In genomic region chr1:78532184-78532800, GRCm38 (mm10) we compare ENCODE assay signal across 13 mouse cellular contexts. TPM values are rescaled to one million over a fixed set of nuclear protein-coding genes. Genes with fewer than 3 reads are reported as not detected.
DNase-seq lines count a peak whose midpoint lies in the region; ATAC-seq and TF ChIP-seq lines count a peak whose summit lies in the region.
"Had no signal": no experiment of that assay in that cellular context is flagged by ENCODE, and none has a peak within 500 bp of the region (broad histone marks: within the 10 kb centered on the region; RNA-seq: fewer than 3 reads in every experiment).

No protein-coding gene starts in this region.

- H3K4me3 ChIP-seq in testis, adult 2 months (ENCODE audit: control insufficient read depth, low read depth, low read length), result peak overlapping the region; percentile 21
- H3K4me3 ChIP-seq: intestine, embryonic 15.5 days; liver, embryonic 13.5 days had no signal

- TF ChIP-seq POLR2A in testis, adult 2 months (IDR thresholded peaks at IDR 0.05; ENCODE audit: control insufficient read depth, low read depth, low read length), result no peak

- no peak overlapping the region for H3K27ac ChIP-seq in testis, adult 2 months (ENCODE audit: control insufficient read depth, insufficient read depth, low read depth, low read length)
- H3K27ac ChIP-seq: intestine, embryonic 15.5 days; liver, embryonic 13.5 days had no signal

- H3K27me3 ChIP-seq in testis, adult 2 months (ENCODE audit: control insufficient read depth, insufficient read depth, low read length), result no peaks in the 10 kb centered on the region
- H3K27me3 ChIP-seq: intestine, embryonic 15.5 days; liver, embryonic 13.5 days had no signal

- ATAC-seq in frontal cortex, adult (ENCODE audit: low TSS enrichment), result no peak
- ATAC-seq: intestine, embryonic 15.5 days; midbrain, embryonic 16.5 days had no signal

- no peaks in the 10 kb centered on the region for H3K4me1 ChIP-seq in testis, adult 2 months (ENCODE audit: control insufficient read depth, insufficient read depth, low read length)
- H3K4me1 ChIP-seq: intestine, embryonic 15.5 days had no signal

- H3K36me3 ChIP-seq in testis, adult 2 months (ENCODE audit: control insufficient read depth, insufficient read depth, low read length), result no peaks in the 10 kb centered on the region
- H3K36me3 ChIP-seq: intestine, embryonic 15.5 days; liver, embryonic 13.5 days had no signal

- TF ChIP-seq CTCF in testis, adult 2 months (IDR thresholded peaks at IDR 0.05; ENCODE audit: control insufficient read depth, insufficient read depth, insufficient replicate concordance, low read depth, low read length), result no peak

- DNase-seq in cerebellum, adult 9-11 months, result peak; percentile 8
- DNase-seq in cerebellum, postnatal 14 days, result no peak
- DNase-seq in testis, postnatal 10 days (ENCODE audit: low spot score), result no peak
- DNase-seq in gastrocnemius, postnatal 36 days, result peak; percentile 31 to 36
- no peak for DNase-seq in spleen, postnatal 10 days (ENCODE audit: low spot score in 2 of 2)
- no peak for DNase-seq in right cerebral cortex, postnatal 25 days
- DNase-seq: kidney, postnatal 4 days; liver, embryonic 13.5 days had no signal

- intact Hi-C loops in gastrocnemius, postnatal 36 days (cut with DNase I), result no loop called here

RNA-seq across cellular contexts. Expression of gene BC035947, which starts 20.3 kb away (rescaled TPM):
- polyA plus RNA-seq in testis, adult 2 months (2012; rRNA removed), result 0.28 and 0.42 TPM in 2 replicates
- total RNA-seq in gastrocnemius, postnatal 36 days (2021), result not detected
- total RNA-seq: heart, postnatal 14 days had no signal
- polyA plus RNA-seq: liver, embryonic 13.5 days had no signal

RNA-seq across cellular contexts. Expression of gene Mogat1, which starts 21.5 kb away (rescaled TPM):
- 1.2 and 1.5 TPM in 2 replicates for polyA plus RNA-seq in testis, adult 2 months (2012; rRNA removed)
- total RNA-seq in gastrocnemius, postnatal 36 days (2021), result not detected
- total RNA-seq: heart, postnatal 14 days had no signal
- polyA plus RNA-seq: intestine, embryonic 15.5 days; liver, embryonic 13.5 days had no signal

RNA-seq across cellular contexts. Expression of gene Farsb, which starts 43.6 kb away (rescaled TPM):
- 25.7 and 28.4 TPM in 2 replicates for polyA plus RNA-seq in testis, adult 2 months (2012; rRNA removed)
- 10 to 100 TPM; 46.8 to 54.3 TPM for total RNA-seq in gastrocnemius, postnatal 36 days (2021)

Comparison
In these comparisons a context has a peak if more than half of its experiments do, and no peak if none do; other contexts are left out.
1. DNase-seq: peak in cerebellum, adult 9-11 months (single experiment) and gastrocnemius, postnatal 36 days (2 of 2); none in cerebellum, postnatal 14 days (0 of 2), testis, postnatal 10 days (single experiment), spleen, postnatal 10 days (0 of 2) and right cerebral cortex, postnatal 25 days (single experiment).